Mouse (Mus musculus) right cerebral cortex, postnatal 14 days (tissue): Measurements from ENCODE around the gene Dzip1l.
A peak's percentile ranks its signal among the peaks of the same experiment; 100 is the strongest.

ENCODE experiments used
- DNase-seq: peaks from one replicate; pipeline ENCODE4 v3.0.0; 2022

Dzip1l gene

GRCm38 (mm10) chr9:99661606-99662166 lies 32.4 kb downstream of the Dzip1l start:
- DNase-seq: no peak

- DNase-seq: peak; percentile 69
Measured at GRCm38 (mm10) chr9:99662406-99662805, 33.1 kb downstream of the Dzip1l start.

- no peak for DNase-seq
Measured at GRCm38 (mm10) chr9:99662887-99663286, 33.6 kb downstream of the Dzip1l start.

- DNase-seq: no peak
Measured at GRCm38 (mm10) chr9:99667596-99667995, 38.3 kb downstream of the Dzip1l start.

- DNase-seq: no peak
Measured at GRCm38 (mm10) chr9:99671603-99672002, 42.3 kb downstream of the Dzip1l start.

GRCm38 (mm10) chr9:99675714-99676113 lies 46.4 kb downstream of the Dzip1l start:
- DNase-seq: no peak

GRCm38 (mm10) chr9:99681980-99682570 lies 52.8 kb downstream of the Dzip1l start:
- peak; percentile 54 for DNase-seq

GRCm38 (mm10) chr9:99685061-99685521 lies 55.8 kb downstream of the Dzip1l start:
- peak; percentile 13 for DNase-seq

- DNase-seq: no peak
Measured at GRCm38 (mm10) chr9:99685536-99686231, 56.4 kb downstream of the Dzip1l start.

- DNase-seq: no peak
Measured at GRCm38 (mm10) chr9:99689796-99690195, 60.5 kb downstream of the Dzip1l start.

GRCm38 (mm10) chr9:99690386-99690785 lies 61.1 kb downstream of the Dzip1l start:
- no peak for DNase-seq

- no peak for DNase-seq
Measured at GRCm38 (mm10) chr9:99694961-99695360, 65.7 kb downstream of the Dzip1l start.

- no peak for DNase-seq
Measured at GRCm38 (mm10) chr9:99699752-99700389, 70.6 kb downstream of the Dzip1l start.

GRCm38 (mm10) chr9:99701187-99701586 lies 71.9 kb downstream of the Dzip1l start:
- DNase-seq: no peak

GRCm38 (mm10) chr9:99702215-99702614 lies 72.9 kb downstream of the Dzip1l start:
- no peak for DNase-seq

GRCm38 (mm10) chr9:99703711-99704110 lies 74.4 kb downstream of the Dzip1l start:
- DNase-seq: no peak

- no peak for DNase-seq
Measured at GRCm38 (mm10) chr9:99706264-99706663, 77.0 kb downstream of the Dzip1l start.

GRCm38 (mm10) chr9:99707425-99708126 lies 78.3 kb downstream of the Dzip1l start:
- no peak for DNase-seq

- DNase-seq: no peak
Measured at GRCm38 (mm10) chr9:99709588-99710248, 80.4 kb downstream of the Dzip1l start.

GRCm38 (mm10) chr9:99710297-99710696 lies 81.0 kb downstream of the Dzip1l start:
- DNase-seq: no peak

- no peak for DNase-seq
Measured at GRCm38 (mm10) chr9:99717134-99717533, 87.8 kb downstream of the Dzip1l start, which contains the start of gene Cldn18. Gene Cldn18 (minus strand): TSS chr9:99717267.
